ENCODE assay signal across 18 mouse cellular contexts in genomic region chr1:132990733-132991132, GRCm38 (mm10).
"Had no signal": no experiment of that assay in that cellular context is flagged by ENCODE, and none has a peak within 500 bp of the region (broad histone marks: within the 10 kb centered on the region; RNA-seq: fewer than 3 reads in every experiment).

No protein-coding gene starts in this region.

- H3K4me3 ChIP-seq: midbrain, embryonic 10.5 days; midbrain, embryonic 12.5 days; neural tube, embryonic 13.5 days; neural tube, embryonic 15.5 days had no signal

- H3K9me3 ChIP-seq: midbrain, embryonic 10.5 days; midbrain, embryonic 12.5 days; neural tube, embryonic 13.5 days; neural tube, embryonic 15.5 days had no signal

- DNase-seq: lung, adult 18-20 months; lung, embryonic 14.5 days; lung, postnatal 10 days; lung, postnatal 4 days; midbrain, embryonic 14.5 days; retina, postnatal 1 day; right cerebral cortex, adult 18-20 months; right cerebral cortex, postnatal 25 days; right cerebral cortex, postnatal 4 days; spleen, adult 18-20 months; thymus, adult 18-20 months; thymus, postnatal 14 days; thymus, postnatal 36 days had no signal

- H3K4me1 ChIP-seq: midbrain, embryonic 10.5 days; midbrain, embryonic 12.5 days; neural tube, embryonic 13.5 days; neural tube, embryonic 15.5 days had no signal

- ATAC-seq: midbrain, embryonic 16.5 days had no signal

- H3K9ac ChIP-seq: lung, embryonic 14.5 days; midbrain, embryonic 12.5 days; neural tube, embryonic 13.5 days; neural tube, embryonic 15.5 days had no signal

- H3K27me3 ChIP-seq: midbrain, embryonic 12.5 days; neural tube, embryonic 13.5 days; neural tube, embryonic 15.5 days had no signal

- H3K4me2 ChIP-seq: lung, embryonic 14.5 days; midbrain, embryonic 12.5 days; neural tube, embryonic 13.5 days; neural tube, embryonic 15.5 days had no signal

- H3K27ac ChIP-seq: midbrain, embryonic 10.5 days; midbrain, embryonic 12.5 days; neural tube, embryonic 13.5 days; neural tube, embryonic 15.5 days had no signal
